Mouse (Mus musculus): ENCODE results near the gene Ptprj.
A peak's percentile ranks its signal among the peaks of the same experiment; 100 is the strongest.

Gene Ptprj

DNA sequence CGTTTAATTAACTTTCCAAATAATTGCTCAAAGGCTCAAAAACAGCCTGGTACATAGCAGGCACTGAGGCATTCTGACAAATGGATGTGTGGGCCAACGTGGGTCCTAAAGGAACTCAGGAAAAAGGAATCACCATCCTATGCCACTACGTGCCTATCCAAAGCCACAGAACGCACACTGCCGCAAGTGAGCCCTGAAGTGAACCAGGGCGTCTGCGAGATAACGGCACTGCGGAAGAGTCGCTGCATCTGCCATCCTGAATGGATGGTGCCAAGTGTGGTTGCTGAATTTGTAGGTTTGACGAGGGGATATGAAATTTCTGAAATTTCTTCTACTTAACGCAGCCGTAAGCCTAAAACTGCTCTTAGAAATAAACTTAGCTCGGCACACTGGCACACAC lies 54.6 kb downstream of the Ptprj start:
- no peak for DNase-seq (ENCODE audit: low read depth, low spot score)

- no peak for DNase-seq (ENCODE audit: low read depth, low spot score)
These were observed 58.0 kb downstream of the Ptprj start for GRCm38 (mm10) chr2:90522455-90522854.

GRCm38 (mm10) chr2:90521909-90522308 lies 58.5 kb downstream of the Ptprj start:
- DNase-seq (ENCODE audit: low read depth, low spot score): no peak

DNA sequence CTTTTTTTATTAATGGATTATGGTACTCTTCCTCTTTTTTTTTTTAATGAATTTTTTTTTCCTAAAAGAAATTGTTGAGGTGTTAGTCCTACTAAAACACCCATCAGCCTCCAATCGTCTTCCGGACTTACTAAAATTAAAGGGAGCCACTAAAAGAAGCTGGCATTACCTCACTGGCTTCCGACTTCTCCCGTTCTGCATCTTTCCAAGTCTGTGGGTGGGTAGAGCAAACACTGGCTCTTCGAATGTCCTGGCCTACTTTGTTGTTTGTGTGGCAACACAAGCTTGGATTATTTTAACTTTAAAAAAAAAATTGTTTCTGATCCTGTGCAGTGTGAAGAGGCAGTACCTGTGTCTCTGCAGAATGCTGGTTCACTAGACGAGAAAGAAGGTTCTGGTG lies 62.2 kb downstream of the Ptprj start:
- no peak for DNase-seq (ENCODE audit: low read depth, low spot score)

DNA sequence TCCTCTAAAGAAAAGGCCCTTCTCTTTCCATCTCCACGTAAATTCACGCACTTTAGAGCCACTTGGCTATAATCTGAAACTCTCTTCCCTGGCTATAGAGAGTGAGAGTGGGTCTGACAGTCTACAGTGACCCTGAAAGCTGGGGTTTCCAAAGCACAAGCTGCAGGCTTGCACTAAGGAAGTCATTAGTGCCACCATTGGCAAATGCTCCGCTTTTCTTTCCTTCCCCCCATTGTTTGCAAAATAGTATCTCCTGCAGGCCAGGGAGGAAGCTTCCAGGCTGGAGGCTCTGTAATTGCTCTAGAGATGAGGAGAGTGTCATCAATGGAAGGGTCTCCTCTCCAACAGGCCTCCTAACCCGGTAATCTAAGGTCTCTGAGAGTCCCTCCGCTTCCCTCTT lies 65.5 kb downstream of the Ptprj start:
- no peak for DNase-seq (ENCODE audit: low read depth, low spot score)

GRCm38 (mm10) chr2:90509268-90509667 lies 71.2 kb downstream of the Ptprj start:
- DNase-seq (ENCODE audit: low read depth, low spot score): no peak

GRCm38 (mm10) chr2:90506143-90506542 lies 74.3 kb downstream of the Ptprj start:
- no peak for DNase-seq (ENCODE audit: low read depth, low spot score)

- DNase-seq (ENCODE audit: low read depth, low spot score): no peak
These were observed 75.7 kb downstream of the Ptprj start for GRCm38 (mm10) chr2:90504731-90505171.

DNA sequence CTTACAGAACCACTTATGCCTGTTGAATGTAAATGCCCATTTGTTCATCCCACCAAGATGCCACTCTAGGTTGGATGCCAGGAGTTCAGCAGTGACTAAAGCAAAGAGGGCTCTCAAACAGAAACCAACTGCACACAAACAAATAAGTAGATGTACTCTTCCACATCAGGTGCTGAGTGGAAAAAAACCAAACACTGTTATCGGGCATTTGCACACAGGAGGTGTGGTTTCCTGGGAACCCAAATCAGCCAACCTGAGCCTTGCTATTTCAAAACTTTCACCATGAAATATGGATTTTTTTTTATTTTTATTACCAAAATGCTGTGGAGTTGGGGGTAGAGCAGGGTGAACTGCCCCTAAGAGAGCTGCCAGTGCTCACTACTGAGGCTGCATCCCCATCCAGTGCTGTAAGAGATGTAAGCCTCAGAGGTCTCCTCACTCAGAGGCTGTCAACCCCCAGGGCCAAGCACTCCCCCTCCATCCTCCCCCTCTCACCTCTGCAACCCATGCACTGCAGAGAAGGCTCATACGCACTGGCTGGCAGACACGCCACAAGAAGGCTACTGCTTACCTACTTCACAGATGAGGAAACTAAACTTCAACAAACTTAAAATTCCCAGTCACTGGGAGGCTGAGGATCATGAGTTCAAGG lies 77.1 kb downstream of the Ptprj start:
- DNase-seq (ENCODE audit: low read depth, low spot score): no peak

DNA sequence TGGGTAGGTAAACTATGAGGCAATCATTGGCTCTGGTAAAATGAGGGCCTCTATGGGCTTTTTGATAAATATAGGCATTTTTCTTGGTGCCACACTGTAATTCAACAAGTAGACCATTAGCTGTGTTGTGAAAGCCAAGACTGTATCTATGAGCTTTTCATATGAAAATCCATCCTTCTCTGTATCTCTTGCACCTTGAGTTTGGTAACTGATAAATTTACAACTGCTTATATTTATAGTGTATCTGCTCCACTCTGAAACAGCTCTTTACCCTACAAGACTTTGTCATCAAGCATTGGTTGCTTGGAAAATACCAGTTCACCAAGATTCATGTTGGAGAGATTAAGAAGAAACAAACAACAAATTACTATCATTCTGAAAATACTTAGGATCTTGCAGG lies 77.7 kb downstream of the Ptprj start:
- DNase-seq (ENCODE audit: low read depth, low spot score): no peak

- DNase-seq (ENCODE audit: low read depth, low spot score): no peak
These were observed 78.7 kb downstream of the Ptprj start for GRCm38 (mm10) chr2:90501708-90502107.

DNA sequence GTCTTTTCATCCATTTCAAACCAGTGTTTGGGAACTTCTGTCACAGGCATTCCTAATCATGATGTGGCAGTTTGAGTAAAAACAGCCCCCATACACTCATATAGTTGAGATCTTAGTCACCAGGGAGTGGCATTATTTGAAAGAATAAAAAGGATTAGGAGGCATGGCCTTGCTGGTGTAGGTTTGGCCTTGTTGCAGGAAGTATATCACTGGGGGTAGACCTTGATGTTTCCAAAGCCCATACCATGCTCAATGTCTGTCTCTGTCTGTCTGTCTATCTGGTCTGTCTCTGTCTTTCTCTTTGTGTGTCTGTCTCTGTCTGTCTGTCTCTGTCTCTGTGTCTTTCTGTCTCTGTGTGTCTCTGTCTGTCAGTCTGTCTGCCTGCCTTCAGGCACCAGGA lies 79.6 kb downstream of the Ptprj start:
- no peak for DNase-seq (ENCODE audit: low read depth, low spot score)

GRCm38 (mm10) chr2:90499002-90499401 lies 81.4 kb downstream of the Ptprj start:
- peak; percentile 11 for DNase-seq (ENCODE audit: low read depth, low spot score)

DNA sequence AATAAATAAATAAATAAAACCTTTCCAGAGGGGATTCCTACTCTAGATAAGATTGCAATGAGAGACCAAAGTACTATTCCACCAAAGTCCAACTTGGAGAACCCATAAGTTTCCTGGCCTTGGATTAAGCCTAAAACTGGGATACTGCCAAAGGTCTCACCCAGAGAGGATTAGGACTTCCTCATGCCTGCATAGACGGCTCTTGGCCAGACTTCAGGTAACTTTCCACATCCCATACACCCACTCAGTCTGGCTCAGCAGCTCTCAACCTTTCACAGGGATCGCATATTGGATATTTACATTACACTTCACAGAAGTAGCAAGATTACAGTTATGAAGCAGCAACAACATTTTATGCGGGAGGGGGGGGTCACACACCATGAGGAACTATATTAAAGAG lies 82.9 kb downstream of the Ptprj start:
- DNase-seq (ENCODE audit: low read depth, low spot score): no peak

DNA sequence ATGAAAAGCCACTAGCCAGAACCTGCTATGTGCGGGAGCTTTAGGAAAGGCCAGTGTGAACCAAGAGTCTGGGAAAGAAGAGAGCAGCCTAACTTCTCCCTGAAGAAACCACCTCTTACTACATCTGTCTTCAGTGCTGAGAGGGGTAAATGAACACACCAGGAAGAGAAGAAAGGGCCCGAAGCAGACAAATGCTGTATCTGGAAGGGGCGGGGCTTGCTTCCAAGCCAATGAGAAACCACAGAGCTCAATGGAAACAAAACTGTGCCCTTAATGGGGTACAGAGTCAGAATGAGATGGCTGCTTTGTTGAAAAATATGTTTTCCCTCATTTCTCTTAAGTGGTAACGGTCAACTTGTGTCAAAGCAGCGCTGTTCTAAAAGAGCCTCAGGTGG lies 83.8 kb downstream of the Ptprj start:
- DNase-seq (ENCODE audit: low read depth, low spot score): no peak

- DNase-seq (ENCODE audit: low read depth, low spot score): no peak
These were observed 84.3 kb downstream of the Ptprj start for GRCm38 (mm10) chr2:90496012-90496679.

DNA sequence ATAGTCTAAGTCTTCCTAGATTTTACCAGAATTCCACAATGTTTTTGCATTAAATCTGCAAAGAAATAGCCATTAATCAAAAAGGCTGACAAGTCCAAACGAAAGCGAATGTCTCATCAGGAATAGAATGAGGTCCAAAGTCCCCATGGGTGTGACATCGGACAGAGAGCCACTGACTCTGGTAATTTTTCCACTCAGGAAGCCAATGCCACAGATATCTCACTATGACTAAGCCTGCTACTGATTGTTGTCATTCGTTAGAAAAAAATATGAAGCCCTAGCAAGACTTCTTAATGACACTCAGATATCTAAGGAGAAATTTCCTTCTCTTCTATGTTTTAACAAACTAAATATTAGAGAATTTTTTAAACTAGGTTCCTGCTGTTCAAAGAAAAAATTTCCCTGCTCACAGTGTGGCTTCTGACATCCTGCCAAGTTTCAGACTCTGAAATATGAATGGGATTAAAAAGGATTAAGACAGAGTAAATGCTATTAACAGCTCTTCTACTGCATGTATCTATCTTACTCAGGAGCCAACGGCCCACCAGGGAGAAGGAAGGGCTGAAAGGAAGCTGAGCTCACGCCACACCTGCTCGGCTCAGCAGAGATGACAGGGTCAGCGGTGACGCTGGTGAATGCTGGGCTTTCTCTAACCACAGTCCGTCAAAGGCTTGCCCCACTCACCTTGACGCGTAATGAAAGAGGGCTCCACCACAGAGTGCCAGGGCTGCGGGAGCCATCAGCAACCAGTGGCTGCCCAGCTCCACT lies 90.0 kb downstream of the Ptprj start:
- peak; percentile 68 for DNase-seq (ENCODE audit: low read depth, low spot score)

DNA sequence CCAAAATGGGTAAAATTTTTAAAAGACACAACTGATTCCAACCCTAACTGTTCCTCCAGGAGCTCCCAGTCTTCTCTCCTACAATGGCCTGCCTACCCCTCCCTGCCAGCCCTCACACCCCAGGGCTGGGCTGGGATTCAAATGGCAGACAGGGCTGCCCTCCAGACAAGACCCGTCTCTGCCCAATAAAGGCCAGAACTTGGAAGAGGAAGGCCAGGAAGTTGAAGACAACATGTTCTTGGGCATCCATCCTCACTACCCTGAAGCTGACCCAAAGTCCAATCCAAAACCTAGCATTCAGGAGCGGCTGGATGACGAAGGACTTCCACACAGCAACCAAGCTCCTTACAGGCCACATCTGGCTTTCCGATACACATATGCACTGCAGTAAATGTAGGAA lies 90.6 kb downstream of the Ptprj start:
- DNase-seq (ENCODE audit: low read depth, low spot score): no peak

DNA sequence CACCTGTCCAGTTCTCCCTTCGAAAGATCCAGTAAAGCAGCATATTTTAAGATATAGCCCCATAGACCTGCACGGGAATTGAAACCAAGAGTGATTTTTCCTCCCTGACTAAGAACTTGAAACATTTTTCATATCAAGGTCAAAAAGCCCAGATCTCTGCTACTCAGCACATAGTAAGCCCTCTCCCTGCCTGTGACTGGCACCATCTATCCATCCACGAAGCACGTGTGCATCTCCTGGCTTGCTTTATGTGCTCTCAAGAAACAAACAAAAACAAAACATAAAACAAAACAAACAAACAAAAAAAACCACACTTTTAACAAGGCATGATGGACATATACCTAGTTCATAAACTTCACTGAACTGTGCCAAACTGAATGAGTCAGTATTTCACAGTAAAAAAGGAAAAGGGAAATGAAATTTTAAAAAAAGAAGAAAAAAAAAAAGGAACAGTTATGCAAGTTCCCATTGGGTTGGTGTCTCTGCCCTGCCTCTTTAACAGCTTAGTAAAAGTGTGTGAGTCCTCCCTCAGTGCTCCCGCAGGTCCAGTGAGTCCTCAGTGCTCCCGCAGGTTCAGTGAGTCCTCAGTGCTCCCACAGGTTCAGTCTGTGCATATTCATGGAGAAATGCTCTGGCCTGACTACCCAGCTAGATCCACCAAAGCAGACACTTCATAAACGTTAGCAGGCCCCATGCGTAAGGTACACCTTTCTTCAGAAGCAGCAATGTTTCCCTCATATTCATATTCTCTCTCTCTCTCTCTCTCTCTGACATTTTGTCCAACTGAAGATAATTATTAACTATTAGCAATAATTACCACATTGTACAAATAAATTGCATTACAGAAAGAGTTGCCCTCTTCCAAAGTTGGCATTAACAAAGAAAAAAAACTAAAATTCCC lies 91.5 kb downstream of the Ptprj start:
- no peak for DNase-seq (ENCODE audit: low read depth, low spot score)

- DNase-seq (ENCODE audit: low read depth, low spot score): no peak
These were observed 92.8 kb downstream of the Ptprj start for GRCm38 (mm10) chr2:90487471-90488238.

- DNase-seq (ENCODE audit: low read depth, low spot score): no peak
These were observed 94.2 kb downstream of the Ptprj start for GRCm38 (mm10) chr2:90486226-90486755.

Data from retina, postnatal 7 days (tissue).